Mouse (Mus musculus) lung, postnatal 10 days (tissue): ENCODE measurements at regions not wholly inside any gene's neighbourhood (a gene's known extent, or its start where the extent isn't known, plus 50 kb on each side); places are given as distances from the start of the nearest gene placed in this dataset.
"Not testable (repeated sequence)": the region's sequence is repeated elsewhere in the genome, so short reads cannot be mapped to it uniquely, and the experiment has no call there.

Experiments
- DNase-seq: peaks from one replicate; pipeline ENCODE4 v3.0.0; 2021

GRCm38 (mm10) chr13:82059498-82059897 is 276.6 kb downstream of the Cetn3 start:
- DNase-seq: peak; percentile 79

- not testable (repeated sequence) for DNase-seq
Measured at GRCm38 (mm10) chr13:82063880-82064279, 281.0 kb downstream of the Cetn3 start.

GRCm38 (mm10) chr13:82066174-82066573 is 283.3 kb downstream of the Cetn3 start:
- DNase-seq: no peak

- DNase-seq: no peak
Measured at GRCm38 (mm10) chr13:82066674-82067270, 283.9 kb downstream of the Cetn3 start.

GRCm38 (mm10) chr13:82072449-82072848 is 289.6 kb downstream of the Cetn3 start:
- no peak for DNase-seq

GRCm38 (mm10) chr13:82073343-82073742 is 290.5 kb downstream of the Cetn3 start:
- DNase-seq: no peak

GRCm38 (mm10) chr13:82081375-82081774 is 298.5 kb downstream of the Cetn3 start:
- no peak for DNase-seq

- DNase-seq: no peak
Measured at GRCm38 (mm10) chr13:82087635-82088034, 304.8 kb downstream of the Cetn3 start.

GRCm38 (mm10) chr13:82092186-82092585 is 309.3 kb downstream of the Cetn3 start:
- peak; percentile 12 for DNase-seq

GRCm38 (mm10) chr13:82106032-82106431 is 323.2 kb downstream of the Cetn3 start:
- DNase-seq: no peak

GRCm38 (mm10) chr13:82129777-82130735 is 347.2 kb downstream of the Cetn3 start:
- DNase-seq: no peak
